Mouse (Mus musculus): ENCODE measurements around the gene Elmo3. TPM values are rescaled to one million over a fixed set of nuclear protein-coding genes. Genes with fewer than 3 reads are reported as not detected.
A peak's percentile ranks its signal among the peaks of the same experiment; 100 is the strongest.
"Not testable (repeated sequence)": the region's sequence is repeated elsewhere in the genome, so short reads cannot be mapped to it uniquely, and the experiment has no call there.

Gene Elmo3
- polyA plus RNA-seq, 1 experiment from 2014 or later = 3.4 TPM

DNA sequence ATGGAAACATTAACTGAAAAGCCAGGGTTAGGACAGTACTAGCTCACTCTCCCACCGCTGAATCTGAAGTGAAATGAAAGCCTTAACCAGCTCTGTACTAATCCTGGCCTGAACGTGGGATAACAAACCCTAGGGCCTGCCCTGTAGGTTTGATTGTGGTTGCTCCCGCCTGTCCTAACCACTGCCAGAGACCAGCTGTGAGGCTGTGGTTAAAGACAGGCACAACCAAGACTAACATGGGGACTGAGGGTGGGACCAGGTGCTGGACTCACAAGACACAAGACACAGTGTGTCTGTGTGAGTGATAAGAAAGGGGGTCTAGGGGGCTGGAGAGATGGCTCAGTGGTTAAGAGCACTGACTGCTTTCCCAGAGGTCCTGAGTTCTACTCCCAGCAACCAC is 24.8 kb upstream of the Elmo3 start:
- H3K4me3 ChIP-seq = no peak overlapping the region
- ATAC-seq (ENCODE audit: insufficient number of reproducible peaks, insufficient read depth, low FRiP score, low TSS enrichment) = no peak
- no peak overlapping the region for H3K4me2 ChIP-seq (replicated peaks)
- WGBS = 63% methylated on average over 3 of the region's 3 CpGs
- no peak overlapping the region for H3K27ac ChIP-seq
- H3K36me3 ChIP-seq = peaks cover 27% of the 10 kb centered on the region
- peaks cover 16% of the 10 kb centered on the region for H3K4me1 ChIP-seq
- no peaks in the 10 kb centered on the region for H3K9me3 ChIP-seq
- H3K9ac ChIP-seq = no peak overlapping the region
- peaks cover 52% of the 10 kb centered on the region for H3K27me3 ChIP-seq

DNA sequence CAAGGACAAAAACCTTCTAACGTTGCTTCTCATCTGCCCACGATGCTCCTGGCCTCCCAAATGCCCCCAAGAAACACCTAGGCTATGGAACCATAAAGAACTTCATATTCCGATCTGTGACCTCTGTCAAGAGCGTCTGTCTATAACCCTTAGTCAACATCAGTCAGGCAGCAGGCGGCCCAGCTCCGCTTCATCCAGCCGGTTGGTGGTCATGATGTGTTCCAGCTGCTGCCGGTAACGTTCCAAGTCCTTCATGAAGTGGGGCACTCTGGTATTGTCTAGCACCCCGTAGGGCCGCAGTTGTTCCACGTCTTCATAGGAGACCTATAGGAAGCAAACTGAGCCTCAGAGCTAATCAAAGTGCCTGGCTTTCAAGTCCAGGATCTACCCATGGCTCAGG is 23.6 kb upstream of the Elmo3 start:
- Histone ChIP-seq H3K9me3 (no peaks in the 10 kb centered on the region), H3K4me3 (no peak overlapping the region), H3K36me3 (peaks cover 28% of the 10 kb centered on the region), H3K9ac (no peak overlapping the region), H3K27me3 (peaks cover 39% of the 10 kb centered on the region), H3K4me1 (peaks cover 6% of the 10 kb centered on the region), H3K27ac (no peak overlapping the region), H3K4me2 (replicated peaks) (no peak overlapping the region)
- no peak for ATAC-seq (ENCODE audit: insufficient number of reproducible peaks, insufficient read depth, low FRiP score, low TSS enrichment)
- WGBS = 87% methylated on average over 12 of the region's 12 CpGs

DNA sequence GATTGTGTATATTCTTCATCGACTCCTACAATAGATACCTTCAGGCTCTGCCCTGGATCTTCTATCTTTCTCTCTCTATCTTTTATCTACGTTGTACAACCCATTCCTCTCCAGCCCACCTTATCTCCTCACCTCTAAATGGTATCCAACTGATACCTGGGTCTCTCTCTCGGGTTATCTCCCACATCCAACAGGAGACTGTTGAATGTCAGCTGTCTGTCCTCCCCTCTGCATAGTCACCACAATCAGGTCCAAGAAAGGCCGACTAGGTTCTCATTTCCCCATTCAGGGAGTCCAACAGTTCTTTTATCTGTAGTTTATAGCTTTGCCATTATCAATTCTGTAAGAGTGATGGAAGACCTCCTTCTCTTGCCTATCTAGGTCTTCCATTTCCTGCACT is 23.2 kb upstream of the Elmo3 start:
- 88% methylated on average over 4 of the region's 4 CpGs for WGBS
- ATAC-seq (ENCODE audit: insufficient number of reproducible peaks, insufficient read depth, low FRiP score, low TSS enrichment) = no peak
- H3K27me3 ChIP-seq = peaks cover 35% of the 10 kb centered on the region

DNA sequence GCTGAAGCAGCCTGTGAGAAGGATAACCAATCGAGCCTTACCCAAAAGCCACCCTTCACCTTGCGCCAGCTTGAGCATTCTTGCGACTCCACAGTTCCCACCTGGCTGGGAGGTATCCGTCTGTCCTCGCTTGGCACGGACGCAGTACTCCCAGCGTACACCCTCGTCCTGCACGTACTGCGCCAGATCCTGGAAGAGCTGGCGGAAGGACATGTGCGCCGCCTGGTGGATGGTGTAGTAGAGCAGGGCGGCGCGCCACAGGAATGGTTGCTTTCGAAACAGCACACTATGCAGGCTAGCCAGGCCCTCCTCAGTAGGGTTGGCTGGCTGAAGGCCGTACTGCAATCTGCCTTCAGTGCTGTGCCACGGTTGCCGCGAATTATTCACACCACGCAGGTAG is 22.3 kb upstream of the Elmo3 start:
- peaks cover 27% of the 10 kb centered on the region for H3K27me3 ChIP-seq
- no peak overlapping the region for H3K27ac ChIP-seq
- H3K9ac ChIP-seq = no peak overlapping the region
- H3K4me2 ChIP-seq (replicated peaks) = no peak overlapping the region
- no peak for ATAC-seq (ENCODE audit: insufficient number of reproducible peaks, insufficient read depth, low FRiP score, low TSS enrichment)
- H3K36me3 ChIP-seq = peaks cover 28% of the 10 kb centered on the region
- WGBS = 27% methylated on average over 23 of the region's 23 CpGs
- peaks cover 8% of the 10 kb centered on the region for H3K4me1 ChIP-seq
- no peak overlapping the region for H3K4me3 ChIP-seq
- no peaks in the 10 kb centered on the region for H3K9me3 ChIP-seq

More for the DNA sequence above, 23.2 kb upstream of the Elmo3 start:
- H3K36me3 ChIP-seq = peaks cover 28% of the 10 kb centered on the region
- no peak overlapping the region for H3K4me3 ChIP-seq
- H3K9ac ChIP-seq = no peak overlapping the region
- no peak overlapping the region for H3K4me2 ChIP-seq (replicated peaks)
- peaks cover 6% of the 10 kb centered on the region for H3K4me1 ChIP-seq
- H3K9me3 ChIP-seq = no peaks in the 10 kb centered on the region
- H3K27ac ChIP-seq = no peak overlapping the region

DNA sequence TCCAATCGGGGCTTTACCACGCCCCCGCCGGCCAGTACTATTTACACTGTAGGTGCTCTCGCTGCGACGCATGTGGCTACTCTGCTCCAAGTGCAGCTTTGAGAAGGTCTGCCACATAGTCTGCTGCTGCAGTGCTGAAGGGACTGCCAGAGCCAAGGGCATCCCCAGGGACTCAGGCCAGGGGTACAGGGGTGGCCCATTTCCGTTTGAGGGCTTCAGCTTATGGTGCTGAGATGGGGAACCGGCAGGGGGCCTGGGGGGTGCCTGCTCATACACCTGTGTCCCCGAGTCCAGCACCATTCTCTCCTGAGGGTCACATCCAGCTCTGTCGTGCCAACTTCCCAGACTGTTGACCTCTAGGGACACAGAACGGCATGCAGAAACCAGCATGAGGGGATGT is 19.9 kb upstream of the Elmo3 start:
- H3K9ac ChIP-seq = no peak overlapping the region
- H3K36me3 ChIP-seq = peaks cover 27% of the 10 kb centered on the region
- peaks cover 10% of the 10 kb centered on the region for H3K27me3 ChIP-seq
- H3K9me3 ChIP-seq = no peaks in the 10 kb centered on the region
- no peak overlapping the region for H3K4me2 ChIP-seq (replicated peaks)
- no peak overlapping the region for H3K4me3 ChIP-seq
- WGBS = 47% methylated on average over 12 of the region's 12 CpGs
- peaks cover 20% of the 10 kb centered on the region for H3K4me1 ChIP-seq
- H3K27ac ChIP-seq = no peak overlapping the region
- no peak for ATAC-seq (ENCODE audit: insufficient number of reproducible peaks, insufficient read depth, low FRiP score, low TSS enrichment)

DNA sequence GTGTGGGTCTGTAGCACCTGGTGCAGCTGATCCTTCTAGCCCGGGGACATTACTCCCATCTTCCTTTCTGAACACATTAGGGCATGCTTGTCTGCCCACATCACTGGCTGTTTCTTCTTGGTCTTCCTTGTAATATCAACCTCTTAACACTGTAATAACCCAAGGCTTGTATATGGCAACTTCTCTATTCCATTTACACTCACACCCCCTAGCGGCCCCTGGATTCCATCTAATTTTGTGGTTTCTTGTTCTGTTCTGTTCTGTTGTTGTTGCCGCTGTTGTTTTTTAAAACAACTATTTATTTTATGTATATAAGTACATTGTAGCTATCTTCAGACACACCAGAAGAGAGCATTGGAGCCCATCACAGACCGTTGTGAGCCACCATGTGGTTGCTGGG is 18.5 kb upstream of the Elmo3 start:
- no peak for ATAC-seq (ENCODE audit: insufficient number of reproducible peaks, insufficient read depth, low FRiP score, low TSS enrichment)
- H3K9ac ChIP-seq = no peak overlapping the region
- H3K36me3 ChIP-seq = peaks cover 20% of the 10 kb centered on the region
- H3K27ac ChIP-seq = no peak overlapping the region
- H3K27me3 ChIP-seq = peaks cover 11% of the 10 kb centered on the region
- no peaks in the 10 kb centered on the region for H3K9me3 ChIP-seq
- H3K4me2 ChIP-seq (replicated peaks) = no peak overlapping the region
- H3K4me3 ChIP-seq = no peak overlapping the region
- 89% methylated on average over 4 of the region's 4 CpGs for WGBS
- H3K4me1 ChIP-seq = peaks cover 24% of the 10 kb centered on the region

DNA sequence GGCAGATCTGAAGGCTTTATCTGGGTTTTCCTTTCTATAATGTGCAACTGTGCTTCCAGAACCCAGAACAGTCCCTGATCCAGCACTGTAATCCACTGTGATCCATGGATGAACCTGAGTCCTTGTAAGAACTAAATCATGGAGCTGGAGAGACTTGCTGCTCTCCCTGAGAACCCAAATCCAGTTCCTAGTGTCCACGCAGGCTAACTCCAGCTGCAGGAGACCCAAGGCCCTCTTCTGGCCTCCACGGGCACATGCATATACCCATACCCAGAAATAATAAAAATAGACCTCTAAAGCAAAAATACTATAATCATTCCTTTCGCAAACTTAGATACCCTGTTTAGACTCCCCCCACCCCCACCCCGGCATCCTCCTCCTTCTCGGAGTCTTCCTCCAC is 17.2 kb upstream of the Elmo3 start:
- no peak overlapping the region for H3K27ac ChIP-seq
- H3K9ac ChIP-seq = no peak overlapping the region

DNA sequence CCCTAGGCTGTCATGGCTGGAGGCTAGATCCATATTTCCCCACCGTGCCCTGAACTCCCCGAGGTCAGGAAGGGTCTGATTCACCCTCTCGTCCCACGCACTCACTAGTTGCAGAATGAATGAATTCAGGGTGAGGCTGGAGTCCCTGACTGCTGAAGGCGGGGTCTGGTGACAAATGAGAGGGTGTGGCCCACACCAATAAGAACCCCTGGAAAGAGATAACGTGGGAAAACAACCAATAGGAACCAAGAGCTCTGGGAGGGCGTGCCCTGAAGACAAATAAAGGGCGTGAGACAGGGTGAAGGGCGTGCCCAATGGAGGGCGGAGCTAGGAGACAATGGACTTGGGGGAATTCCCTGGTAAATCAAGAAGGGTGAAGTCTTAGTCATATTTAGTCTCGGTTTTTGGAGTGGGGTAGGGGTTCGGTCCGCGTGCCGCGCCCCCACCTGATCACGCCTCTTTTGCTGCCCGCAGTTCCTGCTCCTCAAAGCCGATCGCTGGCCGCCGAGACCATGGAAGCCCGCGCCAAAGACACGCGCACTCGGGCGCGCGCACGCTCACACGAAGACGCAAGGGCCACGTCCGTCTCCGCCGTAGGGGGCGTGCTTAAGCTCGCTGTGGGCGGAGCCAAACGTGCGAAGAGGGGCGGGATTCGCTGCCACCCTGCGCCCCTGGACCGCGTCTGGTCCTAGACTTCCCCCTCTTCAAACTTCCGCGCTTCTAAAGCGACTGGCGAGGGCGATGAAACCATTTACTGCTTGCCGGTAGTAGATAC is 16.3 kb upstream of the Elmo3 start:
- Histone ChIP-seq H3K4me1 (peaks cover 24% of the 10 kb centered on the region), H3K9ac (peak overlapping the region; percentile 48), H3K4me3 (peak overlapping the region; percentile 44), H3K9me3 (no peaks in the 10 kb centered on the region), H3K27ac (peak overlapping the region; percentile 52; the same call in 1 of the 2 replicates), H3K4me2 (replicated peaks) (peak overlapping the region; percentile 84), H3K27me3 (peaks cover 19% of the 10 kb centered on the region), H3K36me3 (peaks cover 9% of the 10 kb centered on the region; the same call in 1 of the 2 replicates)
- under 1% methylated on average over 53 of the region's 53 CpGs for WGBS
- ATAC-seq (ENCODE audit: insufficient number of reproducible peaks, insufficient read depth, low FRiP score, low TSS enrichment) = peak; percentile 87

More for the DNA sequence above, 17.2 kb upstream of the Elmo3 start:
- H3K36me3 ChIP-seq = peaks cover 12% of the 10 kb centered on the region; the same call in 1 of the 2 replicates
- peak overlapping the region; percentile 44 for H3K4me3 ChIP-seq
- H3K9me3 ChIP-seq = no peaks in the 10 kb centered on the region
- H3K27me3 ChIP-seq = peaks cover 12% of the 10 kb centered on the region
- peak overlapping the region; percentile 84 for H3K4me2 ChIP-seq (replicated peaks)
- peaks cover 24% of the 10 kb centered on the region for H3K4me1 ChIP-seq
- WGBS = 81% methylated on average over 5 of the region's 5 CpGs
- ATAC-seq (ENCODE audit: insufficient number of reproducible peaks, insufficient read depth, low FRiP score, low TSS enrichment) = no peak

DNA sequence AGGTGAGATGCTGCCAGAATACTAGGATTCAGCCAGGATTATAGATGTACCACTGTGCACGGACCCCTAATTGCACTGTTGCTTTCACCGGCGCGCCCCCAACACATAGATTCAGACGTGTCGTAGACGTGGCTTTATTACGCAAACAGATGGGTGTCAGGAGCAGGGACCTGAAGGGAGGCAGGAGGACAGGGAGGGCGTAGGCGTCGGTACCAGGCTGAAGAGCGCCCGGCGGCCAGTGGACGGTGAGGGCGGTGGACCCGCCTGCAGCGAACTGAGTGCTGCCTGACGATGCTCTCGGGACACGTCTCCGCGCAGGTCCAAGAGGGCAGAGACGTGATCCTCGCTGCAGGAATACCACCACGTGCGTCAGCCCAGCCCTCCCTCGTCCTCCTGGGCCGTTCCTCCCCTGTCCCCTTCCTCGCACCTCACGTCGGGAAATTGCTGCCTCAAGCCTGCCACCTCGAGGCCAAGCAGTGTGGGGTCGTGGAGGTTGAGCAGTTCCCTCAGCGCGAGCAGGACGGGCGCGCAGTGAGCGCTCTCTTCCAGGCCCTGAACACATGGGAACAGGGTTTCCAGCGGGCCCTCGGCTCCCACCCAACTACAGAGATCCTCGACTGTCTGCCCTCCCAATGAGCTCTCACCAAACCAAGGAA is 15.5 kb upstream of the Elmo3 start, which contains the start of gene 4931428F04Rik:
Gene 4931428F04Rik, minus strand, starts transcription at position 60 of the 656 bp plus-strand sequence.
- Histone ChIP-seq H3K4me1 (peaks cover 24% of the 10 kb centered on the region), H3K27me3 (peaks cover 19% of the 10 kb centered on the region)

DNA sequence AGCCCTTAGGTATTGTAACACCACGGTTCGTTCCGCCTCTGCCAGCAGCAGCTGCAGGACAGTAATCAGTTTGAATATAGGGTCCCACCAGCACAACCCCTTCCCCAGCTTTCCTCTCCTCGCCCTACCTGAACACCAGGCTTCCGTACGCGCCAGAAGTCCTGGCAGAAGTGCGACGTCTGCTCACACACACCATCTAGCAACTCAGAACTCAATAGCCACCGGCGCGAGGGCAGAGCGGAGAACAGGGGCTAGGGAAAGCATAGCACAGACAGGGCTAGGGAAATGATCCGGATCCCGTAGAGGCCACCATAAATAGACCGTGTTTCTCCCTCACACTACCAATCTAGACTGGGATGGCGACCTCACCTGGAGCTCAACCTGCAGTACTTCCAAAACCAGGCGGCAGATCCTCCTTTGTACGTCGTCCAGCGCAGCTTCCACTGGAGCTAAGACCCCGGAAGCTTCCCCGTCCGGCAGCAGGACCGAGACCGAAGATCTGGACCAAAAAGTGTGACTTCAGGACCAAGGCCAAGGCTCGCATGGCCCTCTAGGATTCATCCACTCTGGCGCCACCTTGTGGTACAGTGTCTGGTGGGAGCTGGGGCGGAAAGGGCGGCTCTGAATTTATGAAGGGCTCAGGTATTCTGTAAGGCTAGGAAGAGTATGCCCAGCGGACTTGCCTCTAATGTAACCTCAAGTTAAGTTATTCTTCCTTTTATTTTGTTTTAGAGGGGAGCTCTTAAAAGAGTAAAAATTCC is 14.7 kb upstream of the Elmo3 start:
- peak overlapping the region; percentile 44 for H3K4me3 ChIP-seq
- H3K4me1 ChIP-seq = peaks cover 24% of the 10 kb centered on the region
- H3K9me3 ChIP-seq = no peaks in the 10 kb centered on the region
- ATAC-seq (ENCODE audit: insufficient number of reproducible peaks, insufficient read depth, low FRiP score, low TSS enrichment) = no peak
- H3K4me2 ChIP-seq (replicated peaks) = peak overlapping the region; percentile 84
- H3K27ac ChIP-seq = no peak overlapping the region
- H3K27me3 ChIP-seq = peaks cover 19% of the 10 kb centered on the region
- WGBS = 5% methylated on average over 31 of the region's 31 CpGs
- H3K9ac ChIP-seq = no peak overlapping the region
- no peaks in the 10 kb centered on the region for H3K36me3 ChIP-seq

More for the DNA sequence above, 15.5 kb upstream of the Elmo3 start, which contains the start of gene 4931428F04Rik:
- Histone ChIP-seq H3K4me2 (replicated peaks) (peak within 1 kb of the TSS; percentile 84), H3K9ac (peak within 1 kb of the TSS; percentile 48), H3K4me3 (peak within 1 kb of the TSS; percentile 44), H3K9me3 (no peaks in the 10 kb centered on the region), H3K27ac (peak within 1 kb of the TSS; percentile 52; the same call in 1 of the 2 replicates), H3K36me3 (0 out of 2 replicates have a peak, but pooled peaks cover 5% of the 10 kb centered on the region)
- ATAC-seq (ENCODE audit: insufficient number of reproducible peaks, insufficient read depth, low FRiP score, low TSS enrichment) = peak; percentile 10; the same call in 1 of the 2 replicates
- WGBS = 2% methylated on average over 43 of the region's 43 CpGs

DNA sequence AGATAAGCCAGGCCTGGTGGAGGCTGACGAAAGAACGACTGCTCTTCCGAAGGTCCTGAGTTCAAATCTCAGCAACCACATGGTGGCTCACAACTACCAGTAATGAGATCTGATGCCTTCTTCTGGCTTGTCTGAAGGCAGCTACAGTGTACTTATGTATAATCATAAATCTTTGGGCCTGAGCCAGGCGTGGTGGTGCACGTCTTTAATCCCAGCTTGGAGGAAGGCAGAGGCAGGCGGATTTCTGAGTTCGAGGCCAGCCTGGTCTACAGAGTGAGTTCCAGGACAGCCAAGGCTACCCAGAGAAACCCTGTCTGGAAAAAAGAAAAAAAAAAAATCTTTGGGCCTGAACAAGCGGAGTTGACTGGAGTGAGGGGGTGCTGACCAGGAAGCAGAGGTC is 14.0 kb upstream of the Elmo3 start:
- WGBS = 87% methylated on average over 8 of the region's 8 CpGs
- Histone ChIP-seq H3K27me3 (peaks cover 19% of the 10 kb centered on the region), H3K4me1 (peaks cover 24% of the 10 kb centered on the region)
- not testable (repeated sequence) for ATAC-seq (ENCODE audit: insufficient number of reproducible peaks, insufficient read depth, low FRiP score, low TSS enrichment); H3K36me3 ChIP-seq; H3K27ac ChIP-seq; H3K9ac ChIP-seq; H3K9me3 ChIP-seq; H3K4me3 ChIP-seq; H3K4me2 ChIP-seq (replicated peaks)

All from embryonic facial prominence, embryonic 12.5 days (tissue).